Mouse (Mus musculus) hematopoietic stem cell, adult 5-6 weeks (primary cell): ENCODE results near the gene Gprc5c. TPM values are rescaled to one million over a fixed set of nuclear protein-coding genes. Genes with fewer than 3 reads are reported as not detected.

ENCODE experiments used
- ATAC-seq, 2 experiments: fragments of 125-278 bp in 1 of 2; replicated peaks in 1 of 2; 2 replicates each; pipeline ENCODE4 v1.8.0; 2016 to 2017; ENCODE audit warnings: inconsistent platforms in 2 of 2, mild to moderate bottlenecking in 2 of 2, moderate number of reproducible peaks in 2 of 2, low read depth in 1 of 2, moderate TSS enrichment in 1 of 2; ENCODE audit not compliant: low FRiP score in 2 of 2, poor library complexity in 2 of 2, severe bottlenecking in 2 of 2, insufficient read depth in 1 of 2, low TSS enrichment in 1 of 2
- total RNA-seq: library from RNA; stranded (forward); fragments of 172-1452, 232-1000 nt; gene quantifications from 2 replicates; pipeline ENCODE4 v1.2.3, GENCODE M21; 2017

The Gprc5c gene
- not detected in 2 replicates for total RNA-seq

- 0 out of 4 replicates have a peak, but pooled peaks have one; percentile 14 to 23 for ATAC-seq
These were observed at the start of gene Gprc5c for GRCm38 (mm10) chr11:114850452-114851268. Gprc5c (plus strand) TSS chr11:114851152.

DNA sequence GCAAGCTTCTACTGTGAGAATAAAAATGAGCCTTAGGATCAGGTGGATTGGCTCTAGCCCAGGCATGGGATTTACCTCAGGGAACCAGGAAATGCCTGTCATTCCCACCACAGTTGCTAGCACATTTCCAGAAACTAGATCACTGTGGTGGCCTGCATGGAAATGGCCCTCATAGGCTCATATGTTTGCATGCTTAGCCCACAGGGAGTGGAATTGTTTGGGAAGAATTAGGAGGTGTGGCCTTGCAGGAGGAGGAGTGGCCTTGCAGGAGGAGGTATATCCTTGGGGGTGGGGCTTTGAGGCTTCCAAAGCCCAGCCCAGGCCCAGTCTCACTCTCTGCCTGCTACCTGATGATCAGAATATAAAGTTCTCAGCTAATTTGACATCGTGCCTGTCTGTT lies 49.0 kb upstream of the Gprc5c start:
- no peak for ATAC-seq

GRCm38 (mm10) chr11:114802540-114803267 lies 48.2 kb upstream of the Gprc5c start:
- ATAC-seq, result no peak

DNA sequence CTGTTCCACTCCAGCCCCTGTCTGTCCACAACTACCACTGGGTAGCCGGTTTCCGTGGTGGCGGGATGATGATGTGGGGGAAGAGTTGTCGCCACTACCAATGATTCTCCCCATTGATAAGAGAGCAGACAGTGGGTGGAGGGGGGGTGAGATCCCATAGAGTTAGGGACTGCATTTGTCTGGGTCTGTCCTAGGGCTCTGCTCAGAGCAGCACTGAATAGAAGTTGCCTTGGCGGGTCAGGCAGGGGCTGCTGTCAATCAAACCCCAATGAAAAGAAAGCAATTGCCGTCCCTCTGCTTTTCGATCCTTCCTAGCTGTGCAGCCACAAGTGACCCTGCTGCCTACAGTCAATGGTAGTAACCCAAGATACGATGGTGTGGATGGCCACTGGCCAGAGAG lies 47.0 kb upstream of the Gprc5c start:
- ATAC-seq, result no peak

DNA sequence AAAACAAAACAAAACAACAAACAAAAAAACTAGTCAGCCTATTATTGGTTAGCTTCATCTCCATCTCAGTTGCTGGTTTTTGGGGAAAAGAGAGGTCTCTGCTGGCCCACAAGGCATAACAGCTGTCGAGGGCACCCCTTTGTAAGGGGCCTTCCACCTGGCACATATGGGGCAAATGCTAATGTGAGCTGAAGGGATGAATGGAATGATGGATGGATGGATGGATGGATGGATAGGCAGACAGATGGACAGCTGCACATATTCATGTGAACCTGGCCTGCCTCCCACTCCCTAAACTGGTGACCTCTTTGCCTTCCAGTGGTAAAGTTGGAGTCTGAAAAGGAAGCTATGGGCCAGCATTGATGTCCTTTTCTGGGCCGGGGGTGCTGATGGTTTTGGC lies 43.9 kb upstream of the Gprc5c start:
- ATAC-seq, result no peak

- no peak; a peak in 1 of 4 replicates for ATAC-seq
These were observed 43.1 kb upstream of the Gprc5c start for GRCm38 (mm10) chr11:114807686-114808427.

GRCm38 (mm10) chr11:114809371-114809770 lies 41.6 kb upstream of the Gprc5c start:
- ATAC-seq, result no peak

DNA sequence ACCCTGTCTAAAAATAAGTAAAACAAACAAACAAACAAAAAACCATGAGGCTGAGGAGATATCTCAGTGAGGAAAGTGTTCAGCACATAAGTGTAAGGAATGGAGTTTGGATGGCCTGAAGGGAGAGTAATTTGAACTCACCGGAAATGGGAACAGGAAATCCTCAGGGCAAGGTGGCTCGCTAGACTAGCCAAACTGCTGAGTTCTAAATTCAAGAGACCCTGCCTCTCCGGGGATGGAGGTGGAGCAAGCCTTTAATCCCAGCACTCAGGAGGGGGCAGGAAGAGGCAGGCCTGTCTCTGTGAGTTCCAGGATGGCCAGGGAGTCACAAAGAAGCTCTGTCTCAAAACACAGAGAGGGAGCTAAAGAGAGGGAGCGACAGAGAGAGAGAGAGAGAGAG lies 40.6 kb upstream of the Gprc5c start:
- ATAC-seq, result no peak

- ATAC-seq, result peak; percentile 71 to 78
These were observed 38.2 kb upstream of the Gprc5c start for GRCm38 (mm10) chr11:114812731-114813240.

GRCm38 (mm10) chr11:114814873-114815592 lies 35.9 kb upstream of the Gprc5c start:
- ATAC-seq, result peak; percentile 41 to 43; a peak in 3 of 4 replicates

DNA sequence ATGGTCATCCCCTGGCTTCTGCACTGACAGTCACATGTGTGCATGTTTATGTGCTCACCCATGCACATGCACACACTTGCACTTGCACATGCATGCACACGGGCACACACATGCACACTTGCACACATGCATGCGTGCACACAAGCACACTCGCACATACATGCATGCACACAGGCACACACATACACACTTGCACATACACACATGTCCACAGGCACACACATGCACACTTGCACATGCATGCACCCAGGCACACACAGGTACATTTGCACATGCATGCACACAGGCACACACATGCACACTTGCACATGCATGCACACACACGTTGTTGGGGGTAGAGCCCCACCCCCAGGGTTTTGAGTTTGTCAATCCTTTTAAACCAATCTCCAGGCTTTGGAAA lies 34.0 kb upstream of the Gprc5c start:
- ATAC-seq, result no peak

- ATAC-seq, result peak; percentile 17 to 33; a peak in 2 of 4 replicates
These were observed 32.8 kb upstream of the Gprc5c start for GRCm38 (mm10) chr11:114818185-114818584.

DNA sequence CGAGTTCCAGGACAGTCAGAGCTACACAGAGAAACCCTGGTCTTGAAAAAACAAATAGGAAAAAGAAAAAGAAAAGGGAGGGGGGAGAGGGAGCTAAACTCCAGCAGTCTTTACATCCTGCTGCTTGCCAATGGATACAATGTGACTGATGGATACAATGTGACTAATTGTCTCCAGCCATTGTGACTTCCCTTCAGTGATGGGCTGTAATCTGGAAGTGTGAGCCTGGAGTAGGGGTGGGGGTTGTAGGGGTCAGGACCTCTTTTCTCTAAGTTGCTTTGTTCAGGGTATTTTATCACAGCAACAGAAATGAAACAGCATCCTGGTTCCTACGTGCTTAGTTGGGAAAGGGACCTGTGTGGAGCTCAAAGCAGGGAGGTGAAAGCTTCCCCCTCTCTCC lies 31.8 kb upstream of the Gprc5c start:
- ATAC-seq, result no peak

DNA sequence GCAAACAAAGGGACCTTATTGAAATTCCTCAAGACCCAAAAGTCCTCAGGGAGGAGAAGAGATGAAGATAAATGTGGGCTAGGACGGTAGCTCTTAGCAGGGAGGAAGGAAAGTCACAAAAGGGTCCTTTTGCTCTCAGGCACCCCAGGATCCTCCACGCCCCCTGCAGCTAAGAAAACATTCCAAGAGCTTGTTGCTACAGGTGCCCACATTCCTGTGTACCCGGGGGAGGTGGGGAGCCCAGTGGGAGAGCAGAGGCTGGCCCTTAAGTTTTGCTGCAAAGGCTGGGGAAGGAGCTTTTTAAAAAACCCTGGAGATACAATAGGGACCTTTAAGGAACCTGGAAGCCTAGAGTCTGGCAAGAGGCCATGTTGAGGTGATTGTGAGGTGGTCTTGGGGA lies 30.5 kb upstream of the Gprc5c start:
- no peak for ATAC-seq

GRCm38 (mm10) chr11:114821325-114821724 lies 29.6 kb upstream of the Gprc5c start:
- ATAC-seq, result peak; percentile 52 to 61; a peak in 3 of 4 replicates

GRCm38 (mm10) chr11:114822727-114823126 lies 28.2 kb upstream of the Gprc5c start:
- no peak for ATAC-seq

DNA sequence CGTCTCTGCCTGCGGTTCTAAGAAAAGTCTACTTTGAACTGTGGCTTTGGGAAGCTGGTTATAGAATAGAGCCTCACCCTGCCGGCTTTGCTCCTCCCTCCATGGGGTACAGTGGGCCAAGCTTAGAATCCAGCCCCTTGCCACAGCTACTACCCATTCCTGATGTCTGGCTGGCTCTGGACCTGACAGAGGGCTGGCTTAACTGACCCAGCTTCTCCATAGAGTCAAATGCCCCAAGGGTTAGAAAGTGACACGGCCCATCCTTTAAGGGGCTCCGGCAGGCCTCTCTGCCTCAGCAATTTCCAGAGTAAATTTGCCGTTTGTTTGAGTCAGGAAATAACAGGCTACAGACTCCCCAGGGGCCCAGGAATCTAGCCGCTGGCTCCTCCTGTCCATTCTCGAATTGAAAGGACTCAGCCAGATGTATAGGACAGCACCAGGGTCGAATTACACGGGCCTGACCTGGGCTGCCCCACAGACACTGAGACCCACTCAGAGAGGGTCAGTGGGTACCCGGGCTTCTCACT lies 27.7 kb upstream of the Gprc5c start:
- no peak for ATAC-seq
